Mouse (Mus musculus) adrenal gland, postnatal 14 days (tissue): ENCODE results near the gene Ano4. TPM values are rescaled to one million over a fixed set of nuclear protein-coding genes. Genes with fewer than 3 reads are reported as not detected.

Experiments used
- DNase-seq: peaks from one replicate; pipeline ENCODE4 v3.0.0; 2021; ENCODE audit warnings: mixed read lengths
- long read RNA-seq, 2 experiments: library from polyadenylated mRNA; stranded (forward); transcript quantifications; one replicate each; pipeline ENCODE4 v2.0.0; 2021
- total RNA-seq: library from RNA; stranded (reverse); gene quantifications from 2 replicates; pipeline ENCODE4 v1.2.3, GENCODE M21; 2021

The Ano4 gene
- total RNA-seq, result 0.64 and 1.3 TPM in 2 replicates
- long read RNA-seq, experiment 1, result 0 reads
- long read RNA-seq, experiment 2, result 0 reads

- peak; percentile 70 for DNase-seq
These were observed at the start of gene Ano4 for GRCm38 (mm10) chr10:89344491-89345195. TSS of gene Ano4 (minus strand) at chr10:89344762.

GRCm38 (mm10) chr10:89392687-89393086 lies 48.1 kb upstream of the Ano4 start:
- peak; percentile 55 for DNase-seq

- no peak for DNase-seq
These were observed 47.1 kb upstream of the Ano4 start for GRCm38 (mm10) chr10:89391571-89392163.

GRCm38 (mm10) chr10:89386461-89386860 lies 41.9 kb upstream of the Ano4 start:
- no peak for DNase-seq

- DNase-seq, result peak; percentile 85
These were observed 38.9 kb upstream of the Ano4 start for GRCm38 (mm10) chr10:89383462-89383861.

GRCm38 (mm10) chr10:89377750-89378149 lies 33.2 kb upstream of the Ano4 start:
- no peak for DNase-seq

GRCm38 (mm10) chr10:89370051-89370450 lies 25.5 kb upstream of the Ano4 start:
- DNase-seq, result no peak

GRCm38 (mm10) chr10:89358933-89359332 lies 14.4 kb upstream of the Ano4 start:
- no peak for DNase-seq

- DNase-seq, result no peak
These were observed 10.1 kb upstream of the Ano4 start for GRCm38 (mm10) chr10:89354639-89355038.

- no peak for DNase-seq
These were observed 6.9 kb upstream of the Ano4 start for GRCm38 (mm10) chr10:89351416-89351815.

- no peak for DNase-seq
These were observed 1.0 kb upstream of the Ano4 start for GRCm38 (mm10) chr10:89345606-89346005.

- no peak for DNase-seq
These were observed 603 bp upstream of the Ano4 start for GRCm38 (mm10) chr10:89345196-89345533.

GRCm38 (mm10) chr10:89344132-89344490 lies 451 bp downstream of the Ano4 start:
- DNase-seq, result no peak

- DNase-seq, result no peak
These were observed 846 bp downstream of the Ano4 start for GRCm38 (mm10) chr10:89343716-89344115.

GRCm38 (mm10) chr10:89330261-89330660 lies 14.3 kb downstream of the Ano4 start:
- DNase-seq, result no peak

GRCm38 (mm10) chr10:89329806-89330205 lies 14.8 kb downstream of the Ano4 start:
- no peak for DNase-seq

- DNase-seq, result no peak
These were observed 15.7 kb downstream of the Ano4 start for GRCm38 (mm10) chr10:89328876-89329275.

- peak; percentile 82 for DNase-seq
These were observed 17.5 kb downstream of the Ano4 start for GRCm38 (mm10) chr10:89327004-89327511.

- no peak for DNase-seq
These were observed 18.2 kb downstream of the Ano4 start for GRCm38 (mm10) chr10:89326383-89326782.

- DNase-seq, result no peak
These were observed 37.0 kb downstream of the Ano4 start for GRCm38 (mm10) chr10:89307566-89307965.

- no peak for DNase-seq
These were observed 44.2 kb downstream of the Ano4 start for GRCm38 (mm10) chr10:89300346-89300745.

GRCm38 (mm10) chr10:89292784-89293183 lies 51.8 kb downstream of the Ano4 start:
- no peak for DNase-seq

GRCm38 (mm10) chr10:89290698-89291097 lies 53.9 kb downstream of the Ano4 start:
- DNase-seq, result no peak

- DNase-seq, result no peak
These were observed 55.3 kb downstream of the Ano4 start for GRCm38 (mm10) chr10:89289290-89289689.
